ENCODE assay signal across 25 mouse cellular contexts in genomic region chr13:105446239-105446638, GRCm38 (mm10). TPM values are rescaled to one million over a fixed set of nuclear protein-coding genes. Genes with fewer than 3 reads are reported as not detected.
A peak's percentile ranks its signal among the peaks of the same experiment; 100 is the strongest.
DNase-seq lines count a peak whose midpoint lies in the region; ATAC-seq and TF ChIP-seq lines count a peak whose summit lies in the region.
"Had no signal": no experiment of that assay in that cellular context is flagged by ENCODE, and none has a peak within 500 bp of the region (broad histone marks: within the 10 kb centered on the region; RNA-seq: fewer than 3 reads in every experiment).

No protein-coding gene starts in this region.

- no peaks in the 10 kb centered on the region for H3K36me3 ChIP-seq in forebrain, embryonic 10.5 days (replicated peaks)
- H3K36me3 ChIP-seq in forebrain, embryonic 14.5 days (ENCODE audit: control insufficient read depth, insufficient read depth, low read length): no peaks in the 10 kb centered on the region
- no peaks in the 10 kb centered on the region for H3K36me3 ChIP-seq in neural tube, embryonic 13.5 days
- H3K36me3 ChIP-seq: heart, embryonic 13.5 days; kidney, embryonic 15.5 days had no signal

- no peaks in the 10 kb centered on the region for H3K9me3 ChIP-seq in forebrain, embryonic 10.5 days
- H3K9me3 ChIP-seq in forebrain, embryonic 14.5 days (replicated peaks; ENCODE audit: control insufficient read depth, low read length): no peaks in the 10 kb centered on the region
- no peaks in the 10 kb centered on the region for H3K9me3 ChIP-seq in neural tube, embryonic 13.5 days
- H3K9me3 ChIP-seq: heart, embryonic 13.5 days; kidney, embryonic 15.5 days had no signal

- no peak overlapping the region for H3K9ac ChIP-seq in forebrain, embryonic 14.5 days (ENCODE audit: low read length)
- H3K9ac ChIP-seq in neural tube, embryonic 13.5 days: no peak overlapping the region
- H3K9ac ChIP-seq: heart, embryonic 13.5 days; kidney, embryonic 15.5 days had no signal

- peak; percentile 63 for TF ChIP-seq CTCF in layer of hippocampus, adult 2 months (conservative IDR thresholded peaks at IDR 0.05)

- no peak overlapping the region for H3K4me3 ChIP-seq in forebrain, embryonic 10.5 days
- no peak overlapping the region for H3K4me3 ChIP-seq in forebrain, embryonic 14.5 days (ENCODE audit: low read depth, low read length)
- peak overlapping the region; percentile 76 for H3K4me3 ChIP-seq in layer of hippocampus, adult 2 months
- H3K4me3 ChIP-seq in neural tube, embryonic 13.5 days: no peak overlapping the region
- H3K4me3 ChIP-seq: heart, embryonic 13.5 days; kidney, embryonic 15.5 days had no signal

- 7% methylated on average over 4 of the region's 4 CpGs for WGBS in forebrain, embryonic 10.5 days
- 20% methylated on average over 4 of the region's 4 CpGs for WGBS in forebrain, embryonic 14.5 days
- WGBS in neural tube, embryonic 13.5 days: 3% methylated on average over 4 of the region's 4 CpGs

- ATAC-seq in forebrain, embryonic 14.5 days: no peak
- ATAC-seq in neural tube, embryonic 13.5 days (ENCODE audit: low read depth): no peak
- ATAC-seq: intestine, embryonic 16.5 days had no signal

- no peak overlapping the region for H3K27ac ChIP-seq in forebrain, embryonic 10.5 days
- H3K27ac ChIP-seq in forebrain, embryonic 14.5 days (ENCODE audit: low read depth, low read length): no peak overlapping the region
- peak overlapping the region; percentile 94 for H3K27ac ChIP-seq in layer of hippocampus, adult 2 months
- H3K27ac ChIP-seq in neural tube, embryonic 13.5 days (replicated peaks): no peak overlapping the region
- H3K27ac ChIP-seq: heart, embryonic 13.5 days; kidney, embryonic 15.5 days had no signal

- DNase-seq in forebrain, embryonic 10.5 days (ENCODE audit: extremely low spot score, low spot score): peak; percentile 13
- no peak for DNase-seq in forebrain, embryonic 14.5 days (ENCODE audit: low spot score)
- peak in 1 of 2 experiments; percentile 10 for DNase-seq in layer of hippocampus, adult 2 months (ENCODE audit: low spot score in 2 of 2)
- DNase-seq in layer of hippocampus, postnatal 10 days (ENCODE audit: low spot score in 2 of 2): no peak
- no peak for DNase-seq in neural tube, embryonic 10.5 days (ENCODE audit: extremely low spot score, low spot score)
- no peak for DNase-seq in kidney, adult 11 months
- DNase-seq in ovary, postnatal 36 days (ENCODE audit: low spot score): no peak
- DNase-seq: cerebellum, adult 8-10 months; heart, postnatal 36 days; lung, adult 18-20 months; lung, postnatal 14 days; right cerebral cortex, postnatal 14 days; spleen, adult 18-20 months; thymus, adult 18-20 months; thymus, postnatal 4 days had no signal

- H3K4me2 ChIP-seq in forebrain, embryonic 14.5 days (ENCODE audit: low read length): no peak overlapping the region
- peak overlapping the region; percentile 18; the same call in 1 of the 2 replicates for H3K4me2 ChIP-seq in neural tube, embryonic 13.5 days
- H3K4me2 ChIP-seq: heart, embryonic 13.5 days; kidney, embryonic 15.5 days; liver, embryonic 11.5 days had no signal

- H3K4me1 ChIP-seq in forebrain, embryonic 10.5 days: peaks cover 28% of the 10 kb centered on the region
- H3K4me1 ChIP-seq in forebrain, embryonic 14.5 days (ENCODE audit: control insufficient read depth, insufficient read depth, low read length): peaks cover 8% of the 10 kb centered on the region; the same call in 1 of the 2 replicates
- H3K4me1 ChIP-seq in neural tube, embryonic 13.5 days (replicated peaks): peaks cover 17% of the 10 kb centered on the region
- H3K4me1 ChIP-seq: heart, embryonic 13.5 days; kidney, embryonic 15.5 days had no signal

- peaks cover 49% of the 10 kb centered on the region for H3K27me3 ChIP-seq in forebrain, embryonic 10.5 days (ENCODE audit: poor library complexity, severe bottlenecking)
- H3K27me3 ChIP-seq in forebrain, embryonic 14.5 days (replicated peaks; ENCODE audit: control insufficient read depth, insufficient read depth, low read length): peaks cover 29% of the 10 kb centered on the region
- peaks cover 52% of the 10 kb centered on the region for H3K27me3 ChIP-seq in neural tube, embryonic 13.5 days

RNA-seq across cellular contexts. Expression of gene Htr1a, which starts 2.8 kb away (rescaled TPM):
- not detected in 2 replicates for polyA plus RNA-seq in forebrain, embryonic 10.5 days (2016; fragmentation: Nextera tagmentation; extraction: Ambion mirVana)
- polyA plus RNA-seq in forebrain, embryonic 14.5 days (2014; fragmentation: Nextera tagmentation; extraction: Ambion mirVana): 0.62 and 1.3 TPM in 2 replicates
- 10 to 100 TPM; 34.6 to 39.7 TPM for total RNA-seq in layer of hippocampus, adult 2 months (2021)
- total RNA-seq in layer of hippocampus, postnatal 10 days (2021): 10 to 100 TPM; 15.6 to 17.1 TPM
- polyA plus RNA-seq in neural tube, embryonic 13.5 days (2015; fragmentation: Nextera tagmentation; extraction: Ambion mirVana): 1.2 and 1.4 TPM in 2 replicates
- total RNA-seq: gastrocnemius, adult 8-10 months; granulocyte monocyte progenitor cell, adult 5-6 weeks; heart, postnatal 36 days; megakaryocyte, adult 5-6 weeks had no signal
- polyA plus RNA-seq: heart, embryonic 13.5 days; intestine, embryonic 16.5 days; kidney, embryonic 15.5 days; large intestine, adult 2 months; limb, embryonic 11.5 days; liver, embryonic 11.5 days had no signal
